Mouse (Mus musculus) intestine, postnatal 0 days (tissue): Measurements from ENCODE around the gene Snrpc. TPM values are rescaled to one million over a fixed set of nuclear protein-coding genes. Genes with fewer than 3 reads are reported as not detected.
A peak's percentile ranks its signal among the peaks of the same experiment; 100 is the strongest.

Source experiments
- ATAC-seq: fragments of 200-750 bp; cut with Nextera tagmentation; 2 replicates; pipeline ENCODE4 v1.8.0; 2017; ENCODE audit warnings: mild to moderate bottlenecking, moderate TSS enrichment, moderate library complexity
- H3K27ac ChIP-seq: fragments of 300-500 bp; sonication (generic); 2 replicates; pipeline ENCODE4 v1.5.1; 2014; ENCODE audit warnings: mild to moderate bottlenecking, low read depth, low read length, moderate library complexity
- H3K27me3 ChIP-seq: fragments of 300-500 bp; sonication (generic); replicated peaks from 2 replicates; pipeline ENCODE4 v1.6.1; 2014; ENCODE audit warnings: low read length, mixed read lengths; ENCODE audit not compliant: control insufficient read depth, insufficient read depth
- H3K36me3 ChIP-seq: fragments of 300-500 bp; sonication (generic); 2 replicates; pipeline ENCODE4 v1.6.1; 2014; ENCODE audit warnings: mild to moderate bottlenecking, moderate library complexity; ENCODE audit not compliant: control insufficient read depth, insufficient read depth
- H3K4me1 ChIP-seq: fragments of 300-500 bp; sonication (generic); replicated peaks from 2 replicates; pipeline ENCODE4 v1.6.1; 2014; ENCODE audit warnings: antibody characterized with exemption, low read length, mixed read lengths; ENCODE audit not compliant: control insufficient read depth, insufficient read depth
- H3K4me2 ChIP-seq: fragments of 300-500 bp; sonication (generic); replicated peaks from 2 replicates; pipeline ENCODE4 v1.6.1; 2014; ENCODE audit warnings: low read depth, mild to moderate bottlenecking, moderate library complexity
- H3K4me3 ChIP-seq: fragments of 300-500 bp; sonication (generic); 2 replicates; pipeline ENCODE4 v1.5.1; 2014; ENCODE audit warnings: low read depth, low read length
- H3K9ac ChIP-seq: fragments of 300-500 bp; sonication (generic); 2 replicates; pipeline ENCODE4 v1.6.1; 2014; ENCODE audit warnings: mild to moderate bottlenecking, low read depth, low read length
- H3K9me3 ChIP-seq: fragments of 300-500 bp; sonication (generic); 2 replicates; pipeline ENCODE4 v1.6.1; 2016; ENCODE audit warnings: mixed run types; ENCODE audit not compliant: control insufficient read depth
- CTCF ChIP-seq: sonication (generic); IDR thresholded peaks from 2 replicates; pipeline ENCODE4 v1.5.1; 2016; ENCODE audit warnings: low read depth, mild to moderate bottlenecking, control low read depth, antibody characterized with exemption, moderate library complexity
- WGBS: fragments of 180-500 bp; shearing (Covaris S2); extraction: QIAGEN DNeasy Blood & Tissue Kit; methylation state at CpG from one replicate; pipeline ENCODE4 v1.1.7; 2014; 5-methylcytosine and 5-hydroxymethylcytosine counted together
- polyA plus RNA-seq: library from polyadenylated mRNA; unstranded; fragments of >200 nt; fragmentation: Nextera tagmentation; extraction: Ambion mirVana; gene quantifications from 2 replicates; pipeline ENCODE4 v1.2.1, GENCODE M21; 2015

Gene Snrpc
- polyA plus RNA-seq, 1 experiment from 2014 or later = 156 TPM

DNA sequence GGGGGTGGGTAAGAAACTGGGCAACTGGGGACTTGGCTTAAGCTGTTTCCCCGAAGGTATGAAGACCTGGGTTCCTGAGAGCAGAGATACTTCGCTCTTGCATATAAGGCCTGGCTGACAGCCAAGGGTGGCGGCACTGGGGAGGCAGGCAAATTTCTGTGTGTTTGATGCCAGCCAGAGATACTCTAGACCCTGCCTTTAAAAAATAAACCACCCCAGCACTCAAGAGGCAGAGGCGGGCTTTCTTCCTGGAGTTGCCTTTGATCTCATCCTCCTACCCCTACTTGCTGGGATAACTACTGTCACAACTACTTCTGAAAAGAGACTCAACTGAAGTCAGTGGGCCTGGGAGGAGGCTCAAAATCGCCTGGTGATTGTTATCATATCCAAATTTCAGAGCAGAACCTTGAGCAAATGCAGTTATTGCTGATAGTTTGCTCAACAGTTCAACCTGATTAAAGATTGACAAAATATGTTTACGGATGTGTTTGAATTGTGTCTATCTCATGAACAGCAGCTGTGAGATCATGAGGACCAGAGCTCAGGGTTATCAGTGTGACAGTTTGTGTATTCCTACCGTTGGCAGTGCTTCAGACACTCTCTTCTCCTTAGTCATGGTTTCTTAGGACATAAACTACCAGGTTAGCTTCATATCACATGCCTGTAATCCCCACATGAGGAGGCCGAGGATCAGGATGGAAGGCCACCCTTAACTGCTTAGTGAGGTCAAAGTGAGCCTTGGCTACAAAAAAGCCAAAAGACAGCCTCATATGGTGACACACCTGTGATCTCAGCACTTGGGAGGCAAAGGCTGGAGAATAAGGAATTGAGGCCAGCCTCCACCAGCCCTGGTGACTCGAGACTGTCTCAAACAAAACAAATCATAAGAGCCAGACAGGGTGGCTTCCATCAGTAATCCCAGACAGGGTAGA is 16.3 kb upstream of the Snrpc start:
- Histone ChIP-seq H3K4me2 (peak overlapping the region; percentile 58), H3K4me1 (peaks cover 9% of the 10 kb centered on the region; the same call in 1 of the 2 replicates), H3K4me3 (no peak overlapping the region), H3K27me3 (no peaks in the 10 kb centered on the region), H3K27ac (peak overlapping the region; percentile 97), H3K36me3 (no peaks in the 10 kb centered on the region), H3K9me3 (no peaks in the 10 kb centered on the region), H3K9ac (no peak overlapping the region)
- no peak for ATAC-seq
- WGBS = 32% methylated on average over 9 of the region's 9 CpGs
- no peak for TF ChIP-seq CTCF

- Histone ChIP-seq H3K4me1 (peaks cover 9% of the 10 kb centered on the region; the same call in 1 of the 2 replicates), H3K4me3 (no peak overlapping the region), H3K36me3 (no peaks in the 10 kb centered on the region), H3K27me3 (no peaks in the 10 kb centered on the region), H3K9ac (no peak overlapping the region), H3K27ac (no peak overlapping the region), H3K4me2 (no peak overlapping the region), H3K9me3 (no peaks in the 10 kb centered on the region)
- 87% methylated on average over 9 of the region's 9 CpGs for WGBS
- no peak for TF ChIP-seq CTCF
- ATAC-seq = no peak
Measured at GRCm38 (mm10) chr17:27823142-27823905, 14.6 kb upstream of the Snrpc start.

- H3K9ac ChIP-seq = no peak overlapping the region
- H3K9me3 ChIP-seq = no peaks in the 10 kb centered on the region
- H3K27me3 ChIP-seq = no peaks in the 10 kb centered on the region
- no peak overlapping the region for H3K4me2 ChIP-seq
- no peak overlapping the region for H3K4me3 ChIP-seq
- WGBS = 50% methylated on average over 1 of the region's 1 CpGs
- no peak overlapping the region for H3K27ac ChIP-seq
- no peak for ATAC-seq
- no peak for TF ChIP-seq CTCF
- no peaks in the 10 kb centered on the region for H3K36me3 ChIP-seq
- H3K4me1 ChIP-seq = peaks cover 6% of the 10 kb centered on the region; the same call in 1 of the 2 replicates
Measured at GRCm38 (mm10) chr17:27824941-27825340, 13.0 kb upstream of the Snrpc start.

- H3K4me1 ChIP-seq = peaks cover 6% of the 10 kb centered on the region; the same call in 1 of the 2 replicates
- H3K9ac ChIP-seq = no peak overlapping the region
- no peak for ATAC-seq
- H3K36me3 ChIP-seq = no peaks in the 10 kb centered on the region
- no peak overlapping the region; the same call in 1 of the 2 replicates for H3K27ac ChIP-seq
- no peaks in the 10 kb centered on the region for H3K27me3 ChIP-seq
- 22% methylated on average over 3 of the region's 3 CpGs for WGBS
- peak overlapping the region; percentile 66 for H3K4me2 ChIP-seq
- TF ChIP-seq CTCF = no peak
- no peaks in the 10 kb centered on the region for H3K9me3 ChIP-seq
- H3K4me3 ChIP-seq = peak overlapping the region; percentile 26
Measured at GRCm38 (mm10) chr17:27825539-27825938, 12.4 kb upstream of the Snrpc start.

GRCm38 (mm10) chr17:27825984-27826905 is 11.7 kb upstream of the Snrpc start:
- WGBS = 5% methylated on average over 22 of the region's 22 CpGs
- peak overlapping the region; percentile 31; the same call in 1 of the 2 replicates for H3K9ac ChIP-seq

More at GRCm38 (mm10) chr17:27825984-27826905, 11.7 kb upstream of the Snrpc start:
- H3K27ac ChIP-seq = peak overlapping the region; percentile 68
- peak overlapping the region; percentile 66 for H3K4me2 ChIP-seq
- peaks cover 5% of the 10 kb centered on the region; the same call in 1 of the 2 replicates for H3K4me1 ChIP-seq
- H3K9me3 ChIP-seq = no peaks in the 10 kb centered on the region
- peak overlapping the region; percentile 26 for H3K4me3 ChIP-seq
- no peaks in the 10 kb centered on the region for H3K36me3 ChIP-seq
- ATAC-seq = peak; percentile 55
- H3K27me3 ChIP-seq = no peaks in the 10 kb centered on the region
- peak; percentile 55 for TF ChIP-seq CTCF
